Mouse (Mus musculus) telencephalon, adult 2 months (tissue): ENCODE measurements around the gene Rpl27a.

Experiments used
- DNase-seq: peaks from one replicate; pipeline ENCODE4 v3.0.0-alpha.2; 2011; ENCODE audit warnings: low read depth, low spot score

The Rpl27a gene

GRCm38 (mm10) chr7:109563775-109564362 is 44.9 kb downstream of the Rpl27a start:
- no peak for DNase-seq

GRCm38 (mm10) chr7:109566327-109566726 is 47.4 kb downstream of the Rpl27a start:
- no peak for DNase-seq

GRCm38 (mm10) chr7:109566841-109567768 is 48.2 kb downstream of the Rpl27a start:
- DNase-seq, result no peak

GRCm38 (mm10) chr7:109568391-109568892 is 49.5 kb downstream of the Rpl27a start:
- DNase-seq, result no peak
